Mouse (Mus musculus) myocyte (in vitro differentiated cells): ENCODE data around the gene Mrpl48. TPM values are rescaled to one million over a fixed set of nuclear protein-coding genes. Genes with fewer than 3 reads are reported as not detected.

Experiments
- H3K27me3 ChIP-seq: one replicate; pipeline ENCODE4 v1.6.1; 2011; ENCODE audit not compliant: control insufficient read depth, insufficient read depth, insufficient read length
- H3K36me3 ChIP-seq: one replicate; pipeline ENCODE4 v1.6.1; 2011; ENCODE audit not compliant: control insufficient read depth, insufficient read depth
- H3K4me2 ChIP-seq: one replicate; pipeline ENCODE4 v1.6.1; 2011; ENCODE audit warnings: low read depth, control low read depth
- H3K4me3 ChIP-seq: one replicate; pipeline ENCODE4 v1.5.1; 2011; ENCODE audit warnings: mild to moderate bottlenecking, control low read depth, moderate library complexity
- H3K79me2 ChIP-seq: one replicate; pipeline ENCODE4 v1.6.1; 2011; ENCODE audit not compliant: control insufficient read depth, insufficient read depth
- H3ac ChIP-seq: one replicate; pipeline ENCODE4 v1.6.1; 2011; ENCODE audit not compliant: control insufficient read depth, insufficient read length
- CEBPB ChIP-seq: IDR thresholded peaks from 2 replicates; pipeline ENCODE4 v1.6.1; 2011; ENCODE audit warnings: mild to moderate bottlenecking, moderate library complexity; ENCODE audit not compliant: poor library complexity, insufficient read depth, severe bottlenecking
- E2F4 ChIP-seq: IDR thresholded peaks from one replicate; pipeline ENCODE4 v1.6.1; 2011; ENCODE audit warnings: mild to moderate bottlenecking, control low read depth, moderate library complexity; ENCODE audit not compliant: insufficient read depth
- MAX ChIP-seq: IDR thresholded peaks from one replicate; pipeline ENCODE4 v1.6.1; 2011; ENCODE audit warnings: low read depth, mild to moderate bottlenecking, control low read depth
- MYOD1 ChIP-seq, 3 experiments: IDR thresholded peaks; one replicate each; pipeline ENCODE4 v1.6.1; 2011; ENCODE audit warnings: control low read depth in 2 of 3, low read depth in 2 of 3, mild to moderate bottlenecking in 2 of 3, moderate library complexity in 1 of 3; ENCODE audit not compliant: insufficient read length in 2 of 3, control insufficient read depth in 1 of 3
- MYOG ChIP-seq, 3 experiments: IDR thresholded peaks; one replicate each; pipeline ENCODE4 v1.6.1; 2011; ENCODE audit warnings: control low read depth in 2 of 3, low read depth in 2 of 3, mild to moderate bottlenecking in 2 of 3; ENCODE audit not compliant: insufficient read length in 2 of 3, control insufficient read depth in 1 of 3, insufficient read depth in 1 of 3
- POLR2AphosphoS2 ChIP-seq: IDR thresholded peaks from one replicate; pipeline ENCODE4 v1.6.1; 2011; ENCODE audit warnings: low read depth, control low read depth; ENCODE audit not compliant: insufficient read length
- TCF12 ChIP-seq: IDR thresholded peaks from one replicate; pipeline ENCODE4 v1.6.1; 2011; ENCODE audit warnings: mild to moderate bottlenecking, control low read depth; ENCODE audit not compliant: poor library complexity, insufficient read depth, severe bottlenecking
- TCF3 ChIP-seq: IDR thresholded peaks from one replicate; pipeline ENCODE4 v1.6.1; 2011; ENCODE audit warnings: low read depth, control low read depth; ENCODE audit not compliant: insufficient read length
- USF1 ChIP-seq: IDR thresholded peaks from one replicate; pipeline ENCODE4 v1.6.1; 2011; ENCODE audit warnings: low read depth, mild to moderate bottlenecking, control low read depth, moderate library complexity
- polyA plus RNA-seq: library from polyadenylated mRNA; unstranded; fragments of >200 nt; fragmentation: generic; extraction: Trizol; gene quantifications from one replicate; pipeline ENCODE4 v1.2.1, GENCODE M21; 2012; ENCODE audit warnings: missing spikeins

Mrpl48 gene
- polyA plus RNA-seq, 1 experiment, result 34.4 TPM

- Histone ChIP-seq H3K4me3 (no peak overlapping the region), H3ac (no peak overlapping the region), H3K79me2 (no peaks in the 10 kb centered on the region), H3K4me2 (no peak overlapping the region), H3K36me3 (no peaks in the 10 kb centered on the region), H3K27me3 (no peaks in the 10 kb centered on the region)
- no peak for TF ChIP-seq MYOD1 (IDR thresholded peaks at IDR 0.05; ENCODE audit: control insufficient read depth in 1 of 3, insufficient read length in 2 of 3, low read depth in 2 of 3)
- no peak for TF ChIP-seq E2F4
- no peak for TF ChIP-seq TCF3
- no peak for TF ChIP-seq CEBPB
- TF ChIP-seq MAX, result no peak
- no peak for TF ChIP-seq USF1
Observed at GRCm38 (mm10) chr7:100496791-100497190, 111.3 kb downstream of the Mrpl48 start.

GRCm38 (mm10) chr7:100496371-100496770, 111.7 kb downstream of the Mrpl48 start:
- Histone ChIP-seq H3K36me3 (no peaks in the 10 kb centered on the region), H3ac (no peak overlapping the region), H3K4me2 (no peak overlapping the region), H3K4me3 (no peak overlapping the region), H3K27me3 (no peaks in the 10 kb centered on the region), H3K79me2 (no peaks in the 10 kb centered on the region)
- TF ChIP-seq MYOD1 (IDR thresholded peaks at IDR 0.05; ENCODE audit: control insufficient read depth in 1 of 3, insufficient read length in 2 of 3, low read depth in 2 of 3) (no peak), E2F4 (no peak), USF1 (no peak), MAX (no peak), MYOG (IDR thresholded peaks at IDR 0.05; ENCODE audit: control insufficient read depth in 1 of 3, insufficient read depth in 1 of 3, insufficient read length in 2 of 3, low read depth in 2 of 3) (no peak), POLR2AphosphoS2 (no peak), TCF12 (no peak)

Other genes starting within 250 kb of the Mrpl48 start
- 6.0 TPM for gene C2cd3, start 236.1 kb downstream of the Mrpl48 start, polyA plus RNA-seq
- gene Ppme1, start 236.0 kb downstream of the Mrpl48 start, polyA plus RNA-seq, result 46.8 TPM
- gene Ucp3, start 135.3 kb downstream of the Mrpl48 start, polyA plus RNA-seq, result 2.2 TPM
- gene Ucp2, start 115.0 kb downstream of the Mrpl48 start, polyA plus RNA-seq, result 387 TPM
- gene Dnajb13, start 93.3 kb downstream of the Mrpl48 start, polyA plus RNA-seq, result 0.46 TPM
- 15.5 TPM for gene Coa4, start 71.2 kb downstream of the Mrpl48 start, polyA plus RNA-seq
- 48.5 TPM for gene Rab6a, start 891 bp downstream of the Mrpl48 start, polyA plus RNA-seq
- 1.9 TPM for gene Plekhb1, start 54.1 kb upstream of the Mrpl48 start, polyA plus RNA-seq
- 21.7 TPM for gene Fam168a, start 98.3 kb upstream of the Mrpl48 start, polyA plus RNA-seq